Mouse (Mus musculus) large intestine, adult 2 months (tissue): ENCODE results near the gene Glt8d2. TPM values are rescaled to one million over a fixed set of nuclear protein-coding genes. Genes with fewer than 3 reads are reported as not detected.

Experiments
- polyA plus RNA-seq: library from polyadenylated mRNA; depleted of rRNA; stranded (reverse); fragments of >200 nt; gene quantifications from 2 replicates; pipeline ENCODE4 v1.2.3, GENCODE M21; 2012; rRNA removed

The Glt8d2 gene
- polyA plus RNA-seq, 1 experiment = 1.3 TPM

Other genes starting within 250 kb of the Glt8d2 start
- gene Gm1553, start 198.0 kb downstream of the Glt8d2 start, polyA plus RNA-seq = not detected in 2 replicates
- gene 1190007I07Rik, start 67.4 kb downstream of the Glt8d2 start, polyA plus RNA-seq = 32.5 and 40.6 TPM in 2 replicates
- 28.2 and 29.5 TPM in 2 replicates for gene Tdg, start 60.8 kb downstream of the Glt8d2 start, polyA plus RNA-seq
- 6.7 and 9.0 TPM in 2 replicates for gene Hcfc2, start 5.5 kb upstream of the Glt8d2 start, polyA plus RNA-seq
- gene Nfyb, start 73.5 kb upstream of the Glt8d2 start, polyA plus RNA-seq = 7.5 and 7.8 TPM in 2 replicates
- 81.4 and 98.6 TPM in 2 replicates for gene Txnrd1, start 143.3 kb upstream of the Glt8d2 start, polyA plus RNA-seq
- gene Eid3, start 176.0 kb upstream of the Glt8d2 start, polyA plus RNA-seq = 0.35 and 0.80 TPM in 2 replicates